Mouse (Mus musculus) ES-Bruce4 (cell line): Measurements from ENCODE around the gene Calm3. TPM values are rescaled to one million over a fixed set of nuclear protein-coding genes. Genes with fewer than 3 reads are reported as not detected.
"Not testable (repeated sequence)": the region's sequence is repeated elsewhere in the genome, so short reads cannot be mapped to it uniquely, and the experiment has no call there.

Source experiments
- H3K27ac ChIP-seq: 2 replicates; pipeline ENCODE4 v1.5.1; 2012; ENCODE audit warnings: low read length, inconsistent platforms; ENCODE audit not compliant: insufficient read depth
- H3K27me3 ChIP-seq: 2 replicates; pipeline ENCODE4 v1.6.1; 2012; ENCODE audit warnings: mild to moderate bottlenecking, low read length, inconsistent platforms; ENCODE audit not compliant: control insufficient read depth, poor library complexity, insufficient read depth, severe bottlenecking
- H3K36me3 ChIP-seq: 2 replicates; pipeline ENCODE4 v1.6.1; 2012; ENCODE audit warnings: inconsistent platforms, mild to moderate bottlenecking, low read length, moderate library complexity; ENCODE audit not compliant: control insufficient read depth, poor library complexity, insufficient read depth, severe bottlenecking
- H3K4me1 ChIP-seq: one replicate; pipeline ENCODE4 v1.8.1; 2011; ENCODE audit warnings: low read length; ENCODE audit not compliant: control insufficient read depth, insufficient read depth
- H3K4me3 ChIP-seq: 2 replicates; pipeline ENCODE4 v1.5.1; 2011; ENCODE audit warnings: low read depth, mild to moderate bottlenecking, low read length
- H3K9ac ChIP-seq: 2 replicates; pipeline ENCODE4 v1.6.1; 2012; ENCODE audit warnings: low read depth, mild to moderate bottlenecking, inconsistent platforms; ENCODE audit not compliant: poor library complexity, severe bottlenecking
- H3K9me3 ChIP-seq: replicated peaks from 2 replicates; pipeline ENCODE4 v1.6.1; 2012; ENCODE audit warnings: mild to moderate bottlenecking, low read length, inconsistent platforms; ENCODE audit not compliant: control insufficient read depth, poor library complexity, insufficient read depth, severe bottlenecking
- CTCF ChIP-seq: IDR thresholded peaks from one replicate; pipeline ENCODE4 v1.8.1; 2011; ENCODE audit warnings: low read depth, low read length
- EP300 ChIP-seq: IDR thresholded peaks from 2 replicates; pipeline ENCODE4 v1.6.1; 2011; ENCODE audit warnings: low read depth, low read length; ENCODE audit not compliant: insufficient read depth
- POLR2A ChIP-seq: IDR thresholded peaks from one replicate; pipeline ENCODE4 v1.8.1; 2011; ENCODE audit warnings: low read length; ENCODE audit not compliant: insufficient read depth
- polyA plus RNA-seq: library from polyadenylated mRNA; stranded (reverse); fragments of >200 nt; gene quantifications from 2 replicates; pipeline ENCODE4 v1.2.4, GENCODE M21; 2011; ENCODE audit warnings: low read depth; ENCODE audit not compliant: missing spikeins, insufficient read depth, insufficient read length

The Calm3 gene
- polyA plus RNA-seq, 1 experiment = 358 TPM

DNA sequence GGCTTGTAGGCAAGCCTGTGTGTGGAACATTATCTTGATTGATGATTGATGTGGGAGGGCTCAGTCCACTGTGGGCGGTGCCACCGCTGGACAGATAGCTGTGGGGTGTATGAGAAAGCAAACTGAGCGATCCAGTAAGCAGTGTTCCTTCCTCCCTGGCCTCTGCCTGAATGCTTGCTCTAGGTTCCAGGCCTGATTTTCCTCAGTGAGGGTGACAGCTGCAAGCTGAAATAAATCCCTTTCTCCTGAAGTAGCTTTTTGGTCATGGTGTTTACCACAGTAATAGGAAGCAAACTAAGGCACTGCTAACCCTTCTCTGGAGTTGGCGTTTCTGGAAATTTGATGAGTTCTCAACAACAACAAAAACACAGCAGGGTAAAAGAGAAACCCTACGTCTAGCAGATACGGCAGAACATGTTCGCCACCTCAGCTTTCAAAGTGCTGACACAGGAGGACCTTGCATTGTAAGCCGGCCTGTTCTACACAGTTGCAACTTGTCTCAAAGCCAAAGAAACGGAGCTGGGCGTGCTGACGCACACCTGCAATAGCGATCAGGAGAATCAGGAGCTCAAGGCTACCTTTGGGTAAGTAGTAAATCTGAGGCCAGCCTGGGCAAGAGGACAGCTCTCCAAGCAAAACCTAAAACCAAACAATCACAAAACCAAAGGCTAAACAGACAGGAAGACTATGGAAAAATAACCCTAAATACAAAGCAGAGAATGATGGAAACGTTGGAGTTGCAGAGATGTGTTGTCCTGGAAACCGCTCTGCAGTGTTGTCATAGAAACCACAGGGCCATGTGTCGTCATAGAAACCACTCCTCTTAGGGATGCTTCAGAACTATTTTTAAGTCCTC, 32.7 kb upstream of the Calm3 start:
- no peaks in the 10 kb centered on the region for H3K27me3 ChIP-seq
- no peak overlapping the region for H3K9ac ChIP-seq
- no peak overlapping the region for H3K27ac ChIP-seq
- no peak overlapping the region for H3K4me3 ChIP-seq
- no peaks in the 10 kb centered on the region for H3K9me3 ChIP-seq
- H3K36me3 ChIP-seq = no peaks in the 10 kb centered on the region
- TF ChIP-seq POLR2A = no peak
- TF ChIP-seq CTCF = no peak
- TF ChIP-seq EP300 = no peak
- H3K4me1 ChIP-seq = no peaks in the 10 kb centered on the region

DNA sequence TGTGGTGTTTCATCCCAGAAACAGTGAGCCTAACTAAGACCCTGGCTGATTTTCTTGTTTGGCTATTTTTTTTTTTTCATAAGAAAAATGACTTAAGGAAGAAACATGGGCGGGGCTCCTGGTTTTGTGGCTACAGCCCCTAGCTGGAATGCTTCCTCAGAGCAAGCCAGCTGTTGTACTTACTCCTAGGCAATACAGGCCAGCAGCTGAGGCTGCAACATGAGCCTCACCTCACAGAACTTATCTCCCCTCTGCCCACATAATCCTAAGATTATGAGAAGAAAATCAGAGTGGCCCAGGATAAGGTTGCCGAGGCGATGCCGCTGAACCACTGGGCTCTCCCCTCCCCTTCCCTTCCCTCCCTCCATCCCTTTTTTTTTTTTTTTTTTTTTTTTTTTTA, 31.8 kb upstream of the Calm3 start:
- Histone ChIP-seq H3K9me3 (no peaks in the 10 kb centered on the region), H3K27ac (no peak overlapping the region), H3K36me3 (no peaks in the 10 kb centered on the region), H3K4me1 (no peaks in the 10 kb centered on the region), H3K9ac (no peak overlapping the region), H3K4me3 (no peak overlapping the region), H3K27me3 (no peaks in the 10 kb centered on the region)
- TF ChIP-seq EP300 (no peak), CTCF (no peak), POLR2A (no peak)

DNA sequence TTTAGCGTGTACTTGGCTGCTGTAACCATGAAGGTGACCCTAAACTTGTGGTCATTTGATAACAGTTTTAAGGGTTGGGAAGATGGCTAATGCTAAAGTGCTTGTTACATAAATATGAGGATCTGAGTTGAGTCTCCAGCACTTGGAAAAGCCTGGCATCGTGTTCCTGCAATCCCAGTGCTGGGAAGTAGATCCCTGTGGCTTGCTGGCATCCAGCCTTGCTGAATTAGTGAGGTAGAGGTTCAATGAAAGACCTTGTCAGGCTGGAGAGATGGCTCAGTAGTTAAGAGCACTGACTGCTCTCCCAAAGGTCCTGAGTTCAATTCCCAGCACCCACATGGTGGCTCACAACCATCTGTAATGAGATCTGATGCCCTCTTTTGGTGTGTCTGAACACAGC, 29.9 kb upstream of the Calm3 start:
- H3K4me3 ChIP-seq, H3K27me3 ChIP-seq, H3K36me3 ChIP-seq, H3K4me1 ChIP-seq, H3K9me3 ChIP-seq, H3K27ac ChIP-seq, H3K9ac ChIP-seq: not testable (repeated sequence)

DNA sequence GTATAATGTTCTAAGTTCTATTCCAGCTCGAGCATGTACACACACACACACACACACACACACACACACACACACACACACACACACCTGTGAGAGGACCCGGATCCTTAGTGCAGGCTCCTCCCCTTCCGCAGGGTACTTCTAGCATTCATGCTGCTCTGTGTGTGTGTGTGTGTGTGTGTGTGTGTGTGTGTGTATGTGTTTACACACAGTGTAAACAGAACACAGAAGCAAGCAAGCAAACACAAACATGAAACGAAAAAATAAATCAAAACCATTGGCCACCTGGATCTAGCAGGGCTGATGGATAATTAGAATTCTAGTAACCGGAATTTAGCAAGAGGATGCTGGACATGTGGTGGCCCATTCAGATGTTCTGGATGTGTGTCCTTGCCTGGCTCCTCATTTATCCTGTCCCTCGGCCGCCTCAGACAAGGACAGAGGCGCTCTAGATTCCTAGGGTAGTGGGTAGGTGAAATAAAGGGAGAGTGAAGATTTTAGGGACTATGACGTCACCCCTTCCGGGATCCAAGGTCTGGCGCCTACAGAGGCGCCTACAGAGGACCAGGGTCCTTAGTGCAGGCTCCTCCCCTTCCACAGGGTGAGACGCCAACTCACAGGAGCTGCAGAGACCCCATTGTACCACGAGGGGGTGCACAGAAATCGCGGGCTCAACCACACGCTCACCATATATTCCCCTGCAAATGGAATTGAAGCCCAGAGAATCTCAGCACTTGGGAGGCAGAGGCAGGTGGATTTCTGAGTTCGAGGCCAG, 27.1 kb upstream of the Calm3 start:
- no peaks in the 10 kb centered on the region for H3K36me3 ChIP-seq
- 0 out of 2 replicates have a peak overlapping the region, but pooled peaks have one; percentile 3 for H3K9ac ChIP-seq
- H3K27ac ChIP-seq = no peak overlapping the region
- H3K4me3 ChIP-seq = no peak overlapping the region
- H3K9me3 ChIP-seq = no peaks in the 10 kb centered on the region
- peaks cover 2% of the 10 kb centered on the region for H3K4me1 ChIP-seq
- H3K27me3 ChIP-seq = no peaks in the 10 kb centered on the region
- TF ChIP-seq CTCF (peak; percentile 82), EP300 (no peak)

DNA sequence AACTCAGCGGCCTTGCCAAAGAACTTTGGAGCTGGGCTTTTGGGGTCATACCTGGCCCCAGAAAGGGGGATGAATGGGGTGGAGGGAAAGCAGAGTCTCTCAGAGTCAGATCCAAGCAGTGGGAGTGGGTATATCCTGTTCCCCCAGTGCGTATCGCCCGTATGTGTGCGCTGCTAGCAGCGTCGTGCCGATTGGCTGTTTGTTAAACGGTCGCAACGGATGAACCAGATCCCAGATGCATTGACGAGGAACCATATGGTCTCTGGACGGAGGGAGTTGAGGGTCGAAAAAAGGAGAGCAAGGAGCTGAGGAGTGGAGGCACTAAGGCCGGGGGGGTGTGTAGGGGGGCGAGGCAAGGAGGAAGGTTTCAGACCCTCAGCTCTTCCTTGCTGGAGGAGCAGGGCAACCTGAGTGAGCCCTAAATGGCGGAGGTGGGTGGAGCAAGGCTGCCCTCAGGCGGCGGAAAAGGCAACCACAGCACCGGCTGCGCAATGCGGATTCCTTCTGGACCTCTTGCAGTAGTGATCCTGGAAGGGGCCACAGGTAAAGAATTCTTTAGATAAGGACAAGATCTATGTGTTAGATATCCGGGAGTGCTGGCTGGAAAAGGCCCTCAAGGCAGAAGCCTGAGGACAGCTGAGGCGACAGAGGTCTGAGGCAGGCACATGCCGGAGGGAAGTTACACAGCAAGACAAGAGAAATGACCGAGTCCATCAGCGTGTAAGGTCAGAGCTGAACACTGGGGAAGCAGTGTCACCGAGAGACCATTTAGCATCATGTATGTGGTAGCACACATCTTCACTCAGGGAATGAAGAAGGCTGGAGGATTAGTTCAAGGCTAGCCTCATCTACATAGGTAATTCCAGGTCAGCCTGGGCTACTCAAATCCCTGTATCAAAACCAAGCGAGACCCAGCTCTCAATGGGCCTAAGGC, 26.3 kb upstream of the Calm3 start:
- no peaks in the 10 kb centered on the region for H3K27me3 ChIP-seq
- H3K9ac ChIP-seq = peak overlapping the region; percentile 3; the same call in 1 of the 2 replicates
- TF ChIP-seq CTCF (peak; percentile 85), EP300 (no peak), POLR2A (no peak)
- peaks cover 2% of the 10 kb centered on the region for H3K4me1 ChIP-seq
- no peaks in the 10 kb centered on the region for H3K36me3 ChIP-seq
- H3K27ac ChIP-seq = no peak overlapping the region
- no peaks in the 10 kb centered on the region for H3K9me3 ChIP-seq
- peak overlapping the region; percentile 31 for H3K4me3 ChIP-seq
